Mouse (Mus musculus): ENCODE results near the gene Olfr231.

DNA sequence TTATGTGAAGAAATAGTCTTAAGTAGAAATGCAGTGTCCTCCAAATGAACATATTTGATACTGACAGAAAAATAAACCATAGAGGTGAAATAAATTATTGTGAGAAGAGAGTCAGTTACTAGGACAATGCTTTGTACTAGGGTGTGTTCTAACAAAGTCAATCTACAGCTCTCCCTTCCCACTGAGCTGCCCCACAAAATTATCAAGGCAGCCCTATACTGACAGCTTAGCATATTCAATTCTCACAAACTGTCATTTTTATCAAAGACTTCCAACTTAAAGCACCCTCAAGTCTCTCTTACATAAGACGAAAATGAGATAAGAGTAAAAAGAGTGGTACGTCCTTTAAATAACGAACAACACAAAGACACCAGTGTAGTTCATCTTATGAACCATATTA is 36.7 kb upstream of the Olfr231 start:
- no peak for TF ChIP-seq POLR2A (IDR thresholded peaks at IDR 0.05; ENCODE audit: insufficient read depth, low read length)
- TF ChIP-seq CTCF (IDR thresholded peaks at IDR 0.05; ENCODE audit: low read depth, low read length): no peak

All from ES-Bruce4 (cell line).